Mouse (Mus musculus) forebrain, embryonic 15.5 days (tissue): ENCODE results near the gene Cnr1. TPM values are rescaled to one million over a fixed set of nuclear protein-coding genes. Genes with fewer than 3 reads are reported as not detected.

Experiments used
- ATAC-seq: fragments of 200-750 bp; cut with Nextera tagmentation; replicated peaks from 2 replicates; pipeline ENCODE4 v1.8.0; 2017; ENCODE audit warnings: mild to moderate bottlenecking, moderate TSS enrichment, moderate library complexity
- H3K27ac ChIP-seq: fragments of 300-500 bp; sonication (generic); replicated peaks from 2 replicates; pipeline ENCODE4 v1.5.1; 2015; ENCODE audit warnings: mild to moderate bottlenecking, inconsistent platforms
- H3K27me3 ChIP-seq: fragments of 300-500 bp; sonication (generic); 2 replicates; pipeline ENCODE4 v1.6.1; 2015; ENCODE audit warnings: inconsistent platforms
- H3K36me3 ChIP-seq: fragments of 300-500 bp; sonication (generic); 2 replicates; pipeline ENCODE4 v1.6.1; 2015; ENCODE audit warnings: mild to moderate bottlenecking, inconsistent platforms
- H3K4me1 ChIP-seq: fragments of 300-500 bp; sonication (generic); 2 replicates; pipeline ENCODE4 v1.6.1; 2015; ENCODE audit warnings: inconsistent platforms
- H3K4me2 ChIP-seq: fragments of 300-500 bp; sonication (generic); replicated peaks from 2 replicates; pipeline ENCODE4 v1.6.1; 2015; ENCODE audit warnings: mild to moderate bottlenecking, inconsistent platforms
- H3K4me3 ChIP-seq: fragments of 300-500 bp; sonication (generic); 2 replicates; pipeline ENCODE4 v1.5.1; 2015; ENCODE audit warnings: mild to moderate bottlenecking, inconsistent platforms
- H3K9ac ChIP-seq: fragments of 300-500 bp; sonication (generic); replicated peaks from 2 replicates; pipeline ENCODE4 v1.6.1; 2015; ENCODE audit warnings: mild to moderate bottlenecking, inconsistent platforms
- H3K9me3 ChIP-seq: fragments of 300-500 bp; sonication (generic); 2 replicates; pipeline ENCODE4 v1.6.1; 2016; ENCODE audit warnings: inconsistent platforms
- WGBS: fragments of 180-500 bp; shearing (Covaris S2); methylation state at CpG from one replicate; pipeline ENCODE4 v1.1.7; 2015; ENCODE audit warnings: mixed read lengths; 5-methylcytosine and 5-hydroxymethylcytosine counted together
- polyA plus RNA-seq: library from polyadenylated mRNA; unstranded; fragments of >200 nt; fragmentation: Nextera tagmentation; extraction: Ambion mirVana; gene quantifications from 2 replicates; pipeline ENCODE4 v1.2.1, GENCODE M21; 2015

Cnr1 gene
- polyA plus RNA-seq, 1 experiment from 2014 or later = 75.5 TPM

GRCm38 (mm10) chr4:33945742-33946141, 21.3 kb downstream of the Cnr1 start:
- H3K36me3 ChIP-seq = peaks cover 24% of the 10 kb centered on the region
- ATAC-seq = no peak
- H3K9ac ChIP-seq = no peak overlapping the region
- H3K4me2 ChIP-seq = no peak overlapping the region
- H3K9me3 ChIP-seq = no peaks in the 10 kb centered on the region
- peaks cover 4% of the 10 kb centered on the region for H3K4me1 ChIP-seq
- H3K27ac ChIP-seq = no peak overlapping the region
- H3K27me3 ChIP-seq = no peaks in the 10 kb centered on the region
- WGBS = 88% methylated on average over 2 of the region's 2 CpGs
- H3K4me3 ChIP-seq = no peak overlapping the region

- Histone ChIP-seq H3K36me3 (peaks cover 24% of the 10 kb centered on the region), H3K4me3 (no peak overlapping the region), H3K27ac (no peak overlapping the region), H3K27me3 (no peaks in the 10 kb centered on the region), H3K9me3 (no peaks in the 10 kb centered on the region), H3K4me2 (no peak overlapping the region), H3K4me1 (peaks cover 4% of the 10 kb centered on the region), H3K9ac (no peak overlapping the region)
- WGBS = 35% methylated on average over 3 of the region's 3 CpGs
- ATAC-seq = peak; percentile 64; the same call in 1 of the 2 replicates
These were observed 23.2 kb downstream of the Cnr1 start for GRCm38 (mm10) chr4:33947584-33947983.

- ATAC-seq = no peak
- 81% methylated on average over 3 of the region's 3 CpGs for WGBS
- peak overlapping the region; percentile 41; the same call in 1 of the 2 replicates for H3K27ac ChIP-seq
- H3K9me3 ChIP-seq = no peaks in the 10 kb centered on the region
- no peak overlapping the region for H3K9ac ChIP-seq
- no peaks in the 10 kb centered on the region for H3K36me3 ChIP-seq
- no peaks in the 10 kb centered on the region for H3K27me3 ChIP-seq
- no peak overlapping the region for H3K4me2 ChIP-seq
- H3K4me1 ChIP-seq = no peaks in the 10 kb centered on the region
- H3K4me3 ChIP-seq = no peak overlapping the region
These were observed 33.0 kb downstream of the Cnr1 start for GRCm38 (mm10) chr4:33957398-33957797.

- no peaks in the 10 kb centered on the region for H3K27me3 ChIP-seq
- no peaks in the 10 kb centered on the region for H3K4me1 ChIP-seq
- no peak overlapping the region for H3K4me2 ChIP-seq
- no peak overlapping the region for H3K9ac ChIP-seq
- no peak overlapping the region for H3K4me3 ChIP-seq
- H3K9me3 ChIP-seq = no peaks in the 10 kb centered on the region
- ATAC-seq = peak; percentile 66
- WGBS = 51% methylated on average over 3 of the region's 3 CpGs
- H3K27ac ChIP-seq = peak overlapping the region; percentile 41; the same call in 1 of the 2 replicates
- H3K36me3 ChIP-seq = no peaks in the 10 kb centered on the region
These were observed 34.1 kb downstream of the Cnr1 start for GRCm38 (mm10) chr4:33958515-33958914.

GRCm38 (mm10) chr4:33959841-33960240, 35.4 kb downstream of the Cnr1 start:
- no peak for ATAC-seq
- H3K9ac ChIP-seq = no peak overlapping the region
- WGBS = 75% methylated on average over 6 of the region's 6 CpGs

GRCm38 (mm10) chr4:33970726-33971125, 46.3 kb downstream of the Cnr1 start:
- Histone ChIP-seq H3K4me2 (no peak overlapping the region), H3K27ac (no peak overlapping the region), H3K9ac (no peak overlapping the region), H3K36me3 (no peaks in the 10 kb centered on the region), H3K9me3 (no peaks in the 10 kb centered on the region), H3K4me1 (no peaks in the 10 kb centered on the region), H3K4me3 (no peak overlapping the region), H3K27me3 (no peaks in the 10 kb centered on the region)
- WGBS = 77% methylated on average over 3 of the region's 3 CpGs
- ATAC-seq = no peak

More at GRCm38 (mm10) chr4:33959841-33960240, 35.4 kb downstream of the Cnr1 start:
- Histone ChIP-seq H3K4me2 (no peak overlapping the region), H3K27me3 (no peaks in the 10 kb centered on the region), H3K4me3 (no peak overlapping the region), H3K27ac (no peak overlapping the region; the same call in 1 of the 2 replicates), H3K9me3 (no peaks in the 10 kb centered on the region), H3K36me3 (no peaks in the 10 kb centered on the region), H3K4me1 (no peaks in the 10 kb centered on the region)

- Histone ChIP-seq H3K9ac (no peak overlapping the region), H3K4me1 (no peaks in the 10 kb centered on the region), H3K4me3 (no peak overlapping the region), H3K36me3 (no peaks in the 10 kb centered on the region), H3K27me3 (no peaks in the 10 kb centered on the region), H3K4me2 (no peak overlapping the region), H3K9me3 (no peaks in the 10 kb centered on the region), H3K27ac (no peak overlapping the region)
- no peak for ATAC-seq
- WGBS = 88% methylated on average over 5 of the region's 5 CpGs
These were observed 64.2 kb downstream of the Cnr1 start for GRCm38 (mm10) chr4:33988466-33989089.

GRCm38 (mm10) chr4:33992687-33993086, 68.3 kb downstream of the Cnr1 start:
- H3K9me3 ChIP-seq = no peaks in the 10 kb centered on the region
- no peak overlapping the region for H3K27ac ChIP-seq
- H3K4me1 ChIP-seq = no peaks in the 10 kb centered on the region
- H3K36me3 ChIP-seq = no peaks in the 10 kb centered on the region
- no peak overlapping the region for H3K9ac ChIP-seq
- H3K4me3 ChIP-seq = no peak overlapping the region
- no peak overlapping the region for H3K4me2 ChIP-seq
- ATAC-seq = no peak
- 37% methylated on average over 3 of the region's 3 CpGs for WGBS
- H3K27me3 ChIP-seq = no peaks in the 10 kb centered on the region

GRCm38 (mm10) chr4:33996382-33996781, 72.0 kb downstream of the Cnr1 start:
- no peak overlapping the region for H3K4me2 ChIP-seq
- ATAC-seq = no peak
- H3K9ac ChIP-seq = no peak overlapping the region
- H3K4me1 ChIP-seq = no peaks in the 10 kb centered on the region
- no peak overlapping the region for H3K27ac ChIP-seq
- no peaks in the 10 kb centered on the region for H3K27me3 ChIP-seq
- H3K9me3 ChIP-seq = no peaks in the 10 kb centered on the region
- no peak overlapping the region for H3K4me3 ChIP-seq
- H3K36me3 ChIP-seq = no peaks in the 10 kb centered on the region

Other genes starting within 250 kb of the Cnr1 start
- gene Spaca1, start 125.6 kb downstream of the Cnr1 start, polyA plus RNA-seq = 0.54 and 0.56 TPM in 2 replicates